ENCODE assay signal across 15 mouse cellular contexts in the genomic region with DNA sequence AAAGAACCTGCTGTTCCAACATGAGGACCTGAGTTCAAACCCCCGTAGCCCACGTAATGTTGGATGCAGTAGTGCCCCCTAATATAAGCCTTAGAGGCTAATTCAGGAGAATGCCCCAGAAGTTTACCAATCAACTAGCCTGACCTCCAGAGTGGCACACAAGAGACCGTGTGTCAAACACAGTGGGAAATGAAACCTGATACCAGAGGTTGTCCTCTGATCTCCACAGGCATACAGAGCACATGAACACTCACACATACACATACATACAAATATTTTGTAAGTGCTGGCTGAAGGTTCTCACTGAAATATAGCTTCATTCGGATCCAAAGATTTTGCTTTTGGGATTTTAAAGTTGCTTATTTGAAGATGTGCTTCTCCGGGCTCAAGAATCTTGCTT. TPM values are rescaled to one million over a fixed set of nuclear protein-coding genes. Genes with fewer than 3 reads are reported as not detected.
DNase-seq lines count a peak whose midpoint lies in the region; ATAC-seq and TF ChIP-seq lines count a peak whose summit lies in the region.
"Had no signal": no experiment of that assay in that cellular context is flagged by ENCODE, and none has a peak within 500 bp of the region (broad histone marks: within the 10 kb centered on the region; RNA-seq: fewer than 3 reads in every experiment).

No protein-coding gene starts in this region.

- H3K4me2 ChIP-seq in intestine, embryonic 15.5 days (replicated peaks): no peak overlapping the region
- no peak overlapping the region for H3K4me2 ChIP-seq in intestine, postnatal 0 days (replicated peaks; ENCODE audit: low read depth)
- no peak overlapping the region for H3K4me2 ChIP-seq in forebrain, postnatal 0 days (ENCODE audit: low read depth)
- H3K4me2 ChIP-seq: heart, embryonic 13.5 days; limb, embryonic 13.5 days; stomach, embryonic 15.5 days had no signal

- H3K9me3 ChIP-seq in intestine, embryonic 15.5 days: no peaks in the 10 kb centered on the region
- no peaks in the 10 kb centered on the region for H3K9me3 ChIP-seq in intestine, postnatal 0 days (ENCODE audit: control insufficient read depth)
- no peaks in the 10 kb centered on the region for H3K9me3 ChIP-seq in forebrain, postnatal 0 days (ENCODE audit: low read length)
- H3K9me3 ChIP-seq: heart, embryonic 13.5 days; limb, embryonic 13.5 days; stomach, embryonic 15.5 days had no signal

- no peak for TF ChIP-seq CTCF in intestine, postnatal 0 days (IDR thresholded peaks at IDR 0.05; ENCODE audit: low read depth)
- TF ChIP-seq CTCF in forebrain, postnatal 0 days (IDR thresholded peaks at IDR 0.05; ENCODE audit: low read depth): no peak

- peak; percentile 17 for DNase-seq in embryo, embryonic 11 days
- no peak for DNase-seq in forebrain, postnatal 0 days
- peak; percentile 23 for DNase-seq in retina, embryonic 14.5 days (ENCODE audit: low spot score)
- no peak for DNase-seq in layer of hippocampus, adult 8-10 months (ENCODE audit: low spot score in 2 of 2)
- DNase-seq in right cerebral cortex, postnatal 36 days (ENCODE audit: low spot score in 2 of 2): no peak
- DNase-seq: thymus, adult 2 months had no signal

- H3K4me1 ChIP-seq in intestine, embryonic 15.5 days (replicated peaks): no peaks in the 10 kb centered on the region
- H3K4me1 ChIP-seq in intestine, postnatal 0 days (replicated peaks; ENCODE audit: control insufficient read depth, insufficient read depth, low read length): no peaks in the 10 kb centered on the region; the same call in 1 of the 2 replicates
- H3K4me1 ChIP-seq in forebrain, postnatal 0 days (ENCODE audit: insufficient read depth): no peaks in the 10 kb centered on the region
- H3K4me1 ChIP-seq: limb, embryonic 13.5 days; stomach, embryonic 15.5 days had no signal

- no peak overlapping the region for H3K27ac ChIP-seq in intestine, embryonic 15.5 days
- H3K27ac ChIP-seq in intestine, postnatal 0 days (ENCODE audit: low read depth, low read length): no peak overlapping the region
- H3K27ac ChIP-seq in forebrain, postnatal 0 days (ENCODE audit: low read depth, low read length): no peak overlapping the region
- H3K27ac ChIP-seq: heart, embryonic 13.5 days; limb, embryonic 13.5 days; liver, embryonic 14.5 days; stomach, embryonic 15.5 days had no signal

- H3K4me3 ChIP-seq in intestine, embryonic 15.5 days (replicated peaks): no peak overlapping the region
- H3K4me3 ChIP-seq in intestine, postnatal 0 days (ENCODE audit: low read depth, low read length): no peak overlapping the region
- no peak overlapping the region for H3K4me3 ChIP-seq in forebrain, postnatal 0 days (ENCODE audit: low read depth, low read length)
- H3K4me3 ChIP-seq: heart, embryonic 13.5 days; limb, embryonic 13.5 days; stomach, embryonic 15.5 days had no signal

- peak; percentile 42 for ATAC-seq in intestine, embryonic 15.5 days
- no peak for ATAC-seq in intestine, postnatal 0 days
- ATAC-seq in forebrain, postnatal 0 days: peak; percentile 36
- ATAC-seq: CD4-positive, CD25-positive, alpha-beta regulatory T cell, adult 4 months had no signal

- 74% methylated on average over 5 of the region's 5 CpGs for WGBS in intestine, embryonic 15.5 days
- 68% methylated on average over 5 of the region's 5 CpGs for WGBS in intestine, postnatal 0 days
- 70% methylated on average over 5 of the region's 5 CpGs for WGBS in forebrain, postnatal 0 days

- no peaks in the 10 kb centered on the region for H3K27me3 ChIP-seq in intestine, embryonic 15.5 days (replicated peaks)
- no peaks in the 10 kb centered on the region for H3K27me3 ChIP-seq in intestine, postnatal 0 days (replicated peaks; ENCODE audit: control insufficient read depth, insufficient read depth, low read length)
- H3K27me3 ChIP-seq in forebrain, postnatal 0 days (ENCODE audit: insufficient read depth, low read length): no peaks in the 10 kb centered on the region
- H3K27me3 ChIP-seq: heart, embryonic 13.5 days; limb, embryonic 13.5 days; stomach, embryonic 15.5 days had no signal

- H3K9ac ChIP-seq in intestine, embryonic 15.5 days: no peak overlapping the region
- H3K9ac ChIP-seq in intestine, postnatal 0 days (ENCODE audit: low read depth, low read length): no peak overlapping the region
- H3K9ac ChIP-seq in forebrain, postnatal 0 days: 0 out of 2 replicates have a peak overlapping the region, but pooled peaks have one; percentile 22
- H3K9ac ChIP-seq: heart, embryonic 13.5 days; limb, embryonic 13.5 days; liver, embryonic 14.5 days; stomach, embryonic 15.5 days had no signal

- H3K36me3 ChIP-seq in intestine, embryonic 15.5 days: no peaks in the 10 kb centered on the region
- H3K36me3 ChIP-seq in intestine, postnatal 0 days (ENCODE audit: control insufficient read depth, insufficient read depth): no peaks in the 10 kb centered on the region
- no peaks in the 10 kb centered on the region for H3K36me3 ChIP-seq in forebrain, postnatal 0 days (ENCODE audit: insufficient read depth)
- H3K36me3 ChIP-seq: G1E; heart, embryonic 13.5 days; limb, embryonic 13.5 days; stomach, embryonic 15.5 days had no signal

RNA-seq across cellular contexts. Expression of gene Ap1s3, which starts 32.1 kb away (rescaled TPM):
- polyA plus RNA-seq in intestine, embryonic 15.5 days (2015; fragmentation: Nextera tagmentation; extraction: Ambion mirVana): 0.30 and 0.39 TPM in 2 replicates
- polyA plus RNA-seq in intestine, postnatal 0 days (2015; fragmentation: Nextera tagmentation; extraction: Ambion mirVana): 2.2 and 2.5 TPM in 2 replicates
- 0.43 and 3.2 TPM in 2 replicates for total RNA-seq in forebrain, postnatal 0 days (2014; rRNA removed)
- 0.13 TPM in 1 of 2 replicates, not detected in the other for polyA plus RNA-seq in forebrain, postnatal 0 days (2015; fragmentation: Nextera tagmentation; extraction: Ambion mirVana)
- 1 to 10 TPM; 1.7 to 2.9 (median 1.8) TPM for total RNA-seq in layer of hippocampus, adult 8-10 months (2022)
- total RNA-seq: gastrocnemius, adult 18-20 months had no signal

Comparison
In these comparisons a context has a peak if more than half of its experiments do, and no peak if none do; other contexts are left out.
1. DNase-seq: peak in embryo, embryonic 11 days (single experiment) and retina, embryonic 14.5 days (single experiment); none in forebrain, postnatal 0 days (single experiment), layer of hippocampus, adult 8-10 months (0 of 2) and right cerebral cortex, postnatal 36 days (0 of 2).